Mouse (Mus musculus): ENCODE data around the gene Ncs1. TPM values are rescaled to one million over a fixed set of nuclear protein-coding genes. Genes with fewer than 3 reads are reported as not detected.

Ncs1 gene
- total RNA-seq (2023): not detected

GRCm38 (mm10) chr2:31245491-31246141, at the start of gene Ncs1:
Gene Ncs1 (plus strand): TSS chr2:31245823.

GRCm38 (mm10) chr2:31314007-31314465, 68.4 kb downstream of the Ncs1 start, which contains the start of gene Hmcn2:
Gene Hmcn2 (plus strand): TSS chr2:31314415.

Other genes with a start within 250 kb of the Ncs1 start
- gene Fnbp1, start 103.8 kb upstream of the Ncs1 start, total RNA-seq (2023): 100 to 1,000 TPM; 184 to 202 TPM
- gene Gpr107, start 93.5 kb upstream of the Ncs1 start, total RNA-seq (2023): 100 to 1,000 TPM in 1 of 2 experiments, 10 to 100 TPM in 1; 92.6 to 104 TPM
- gene Hmcn2, start 68.6 kb downstream of the Ncs1 start, total RNA-seq (2023): not detected
- 10 to 100 TPM; 19.1 to 20.5 TPM for gene Ass1, start 224.4 kb downstream of the Ncs1 start, total RNA-seq (2023)

All from B cell, adult 67 days (primary cell).